Comparison of ENCODE assay signal across 9 mouse cellular contexts in genomic region chr3:96596855-96597254, GRCm38 (mm10). TPM values are rescaled to one million over a fixed set of nuclear protein-coding genes. Genes with fewer than 3 reads are reported as not detected.
DNase-seq lines count a peak whose midpoint lies in the region; ATAC-seq lines count a peak whose summit lies in the region.
"Had no signal": no experiment of that assay in that cellular context is flagged by ENCODE, and none has a peak within 500 bp of the region (broad histone marks: within the 10 kb centered on the region; RNA-seq: fewer than 3 reads in every experiment).

No protein-coding gene starts in this region.

- peaks cover 59% of the 10 kb centered on the region for H3K4me1 ChIP-seq in heart, embryonic 13.5 days
- H3K4me1 ChIP-seq in forebrain, embryonic 16.5 days (replicated peaks; ENCODE audit: control insufficient read depth, insufficient read depth, low read length) = peaks cover 55% of the 10 kb centered on the region

- WGBS in heart, embryonic 13.5 days = 0% methylated on average over 11 of the region's 12 CpGs
- 2% methylated on average over 9 of the region's 12 CpGs for WGBS in forebrain, embryonic 16.5 days
- WGBS in macrophage (ENCODE audit: missing documents) = 10% methylated on average over 6 of the region's 12 CpGs

- no peaks in the 10 kb centered on the region for H3K27me3 ChIP-seq in heart, embryonic 13.5 days (replicated peaks)
- no peaks in the 10 kb centered on the region for H3K27me3 ChIP-seq in forebrain, embryonic 16.5 days (replicated peaks; ENCODE audit: control insufficient read depth, insufficient read depth, low read length)

- H3K4me2 ChIP-seq in heart, embryonic 13.5 days = peak overlapping the region; percentile 77
- peak overlapping the region; percentile 99 for H3K4me2 ChIP-seq in forebrain, embryonic 16.5 days (ENCODE audit: low read length)

- H3K9me3 ChIP-seq in heart, embryonic 13.5 days = no peaks in the 10 kb centered on the region
- H3K9me3 ChIP-seq in forebrain, embryonic 16.5 days (ENCODE audit: control insufficient read depth, low read length) = no peaks in the 10 kb centered on the region

- peaks cover 16% of the 10 kb centered on the region; the same call in 1 of the 2 replicates for H3K79me2 ChIP-seq in macrophage (ENCODE audit: inconsistent target)

- H3K27ac ChIP-seq in heart, embryonic 13.5 days (replicated peaks) = peak overlapping the region; percentile 74
- H3K27ac ChIP-seq in forebrain, embryonic 16.5 days (ENCODE audit: low read length) = peak overlapping the region; percentile 52
- H3K27ac ChIP-seq in macrophage = no peak overlapping the region

- H3K9ac ChIP-seq in heart, embryonic 13.5 days = peak overlapping the region; percentile 84
- peak overlapping the region; percentile 75 for H3K9ac ChIP-seq in forebrain, embryonic 16.5 days (replicated peaks; ENCODE audit: low read depth, low read length)

- no peak for DNase-seq in heart, adult 18-20 months
- peak; percentile 9 for DNase-seq in Muller cell, postnatal 12 days (ENCODE audit: inconsistent ontology term)
- DNase-seq in thymus, adult 18-20 months = no peak
- DNase-seq in layer of hippocampus, adult 18-20 months (ENCODE audit: low spot score in 2 of 2) = no peak
- DNase-seq in urinary bladder, postnatal 36 days (ENCODE audit: low spot score in 2 of 2) = no peak

- H3K36me3 ChIP-seq in heart, embryonic 13.5 days = no peaks in the 10 kb centered on the region
- H3K36me3 ChIP-seq in forebrain, embryonic 16.5 days (ENCODE audit: control insufficient read depth, insufficient read depth) = no peaks in the 10 kb centered on the region
- no peaks in the 10 kb centered on the region for H3K36me3 ChIP-seq in macrophage (ENCODE audit: inconsistent target)
- H3K36me3 ChIP-seq: G1E had no signal

- no peak for ATAC-seq in heart, embryonic 13.5 days (ENCODE audit: extremely low read depth, insufficient number of reproducible peaks, low FRiP score, low TSS enrichment)
- no peak for ATAC-seq in forebrain, embryonic 16.5 days

- H3K4me3 ChIP-seq in heart, embryonic 13.5 days = peak overlapping the region; percentile 63
- H3K4me3 ChIP-seq in forebrain, embryonic 16.5 days (replicated peaks; ENCODE audit: low read length) = peak overlapping the region; percentile 52
- H3K4me3 ChIP-seq in macrophage (ENCODE audit: inconsistent target) = peak overlapping the region; percentile 6; the same call in 1 of the 2 replicates

RNA-seq across cellular contexts. Expression of gene Ankrd34a, which starts 0.4 kb away (rescaled TPM):
- 6.5 and 8.1 TPM in 2 replicates for polyA plus RNA-seq in heart, embryonic 13.5 days (2015; fragmentation: Nextera tagmentation; extraction: Ambion mirVana)
- total RNA-seq in heart, adult 18-20 months (2021) = 1 to 10 TPM in 1 of 2 experiments, under 1 TPM in 1; 0.59 to 1.4 TPM
- 16.2 and 21.9 TPM in 2 replicates for polyA plus RNA-seq in forebrain, embryonic 16.5 days (2015; fragmentation: Nextera tagmentation; extraction: Ambion mirVana)
- total RNA-seq in macrophage (2018; cell fraction: chromatin; rRNA removed) = under 1 TPM in 1 of 26 experiments, not detected in 25; 0.32 TPM
- total RNA-seq in macrophage (2018; cell fraction: cytosol; rRNA removed) = under 1 TPM in 10 of 26 experiments, not detected in 16; 0.03 to 0.22 (median 0.09) TPM
- under 1 TPM in 2 of 26 experiments, not detected in 24; 0.29 to 0.31 TPM for total RNA-seq in macrophage (2018; cell fraction: nucleus; rRNA removed)
- 0.07 to 0.15 TPM in 2 of 3 replicates, not detected in the other for polyA plus RNA-seq in macrophage (2018)
- 10 to 100 TPM; 55.7 to 56.8 TPM for total RNA-seq in layer of hippocampus, adult 18-20 months (2021)

RNA-seq across cellular contexts. Expression of gene Polr3gl, which starts 2.9 kb away (rescaled TPM):
- 33.5 and 36.1 TPM in 2 replicates for polyA plus RNA-seq in heart, embryonic 13.5 days (2015; fragmentation: Nextera tagmentation; extraction: Ambion mirVana)
- total RNA-seq in heart, adult 18-20 months (2021) = 10 to 100 TPM; 26.7 to 30.5 TPM
- 38.7 and 43.1 TPM in 2 replicates for polyA plus RNA-seq in forebrain, embryonic 16.5 days (2015; fragmentation: Nextera tagmentation; extraction: Ambion mirVana)
- 100 to 1,000 TPM in 4 of 26 experiments, 10 to 100 TPM in 22; 12.2 to 172 (median 71.1) TPM for total RNA-seq in macrophage (2018; cell fraction: chromatin; rRNA removed)
- total RNA-seq in macrophage (2018; cell fraction: cytosol; rRNA removed) = 10 to 100 TPM; 19.2 to 53.8 (median 30.2) TPM
- 10 to 100 TPM; 16.6 to 93.9 (median 44.1) TPM for total RNA-seq in macrophage (2018; cell fraction: nucleus; rRNA removed)
- polyA plus RNA-seq in macrophage (2018) = 31.8 to 127 TPM (median 41.1 TPM) in 3 replicates
- 10 to 100 TPM; 28.7 to 31.6 TPM for total RNA-seq in layer of hippocampus, adult 18-20 months (2021)

RNA-seq across cellular contexts. Expression of gene Lix1l, which starts 4.1 kb away (rescaled TPM):
- 4.6 and 5.2 TPM in 2 replicates for polyA plus RNA-seq in heart, embryonic 13.5 days (2015; fragmentation: Nextera tagmentation; extraction: Ambion mirVana)
- total RNA-seq in heart, adult 18-20 months (2021) = 10 to 100 TPM; 24.4 to 27.4 TPM
- 6.3 and 7.5 TPM in 2 replicates for polyA plus RNA-seq in forebrain, embryonic 16.5 days (2015; fragmentation: Nextera tagmentation; extraction: Ambion mirVana)
- 10 to 100 TPM in 3 of 26 experiments, 1 to 10 TPM in 21, under 1 TPM in 2; 0.50 to 15.7 (median 3.9) TPM for total RNA-seq in macrophage (2018; cell fraction: chromatin; rRNA removed)
- total RNA-seq in macrophage (2018; cell fraction: cytosol; rRNA removed) = 10 to 100 TPM in 7 of 26 experiments, 1 to 10 TPM in 19; 4.2 to 11.2 (median 7.2) TPM
- 10 to 100 TPM in 2 of 26 experiments, 1 to 10 TPM in 24; 2.0 to 12.9 (median 4.6) TPM for total RNA-seq in macrophage (2018; cell fraction: nucleus; rRNA removed)
- 7.5 to 9.5 TPM (median 8.3 TPM) in 3 replicates for polyA plus RNA-seq in macrophage (2018)
- total RNA-seq in layer of hippocampus, adult 18-20 months (2021) = 10 to 100 TPM; 30.9 to 33.0 TPM

RNA-seq across cellular contexts. Expression of gene Gm16253, which starts 20.1 kb away (rescaled TPM):
- polyA plus RNA-seq in heart, embryonic 13.5 days (2015; fragmentation: Nextera tagmentation; extraction: Ambion mirVana) = 1.6 and 1.7 TPM in 2 replicates
- 1 to 10 TPM; 1.6 to 1.9 TPM for total RNA-seq in heart, adult 18-20 months (2021)
- 1.6 and 1.8 TPM in 2 replicates for polyA plus RNA-seq in forebrain, embryonic 16.5 days (2015; fragmentation: Nextera tagmentation; extraction: Ambion mirVana)
- not detected for total RNA-seq in macrophage (2018; cell fraction: chromatin; rRNA removed)
- under 1 TPM in 8 of 26 experiments, not detected in 18; 0.19 to 0.52 (median 0.36) TPM for total RNA-seq in macrophage (2018; cell fraction: cytosol; rRNA removed)
- total RNA-seq in macrophage (2018; cell fraction: nucleus; rRNA removed) = not detected
- not detected in 3 replicates for polyA plus RNA-seq in macrophage (2018)
- total RNA-seq in layer of hippocampus, adult 18-20 months (2021) = not detected
- total RNA-seq: G1E had no signal
- polyA plus RNA-seq: G1E had no signal

RNA-seq across cellular contexts. Expression of gene Rbm8a, which starts 32.9 kb away (rescaled TPM):
- 80.7 and 84.5 TPM in 2 replicates for polyA plus RNA-seq in heart, embryonic 13.5 days (2015; fragmentation: Nextera tagmentation; extraction: Ambion mirVana)
- total RNA-seq in heart, adult 18-20 months (2021) = 10 to 100 TPM; 36.5 to 37.2 TPM
- 123 and 132 TPM in 2 replicates for polyA plus RNA-seq in forebrain, embryonic 16.5 days (2015; fragmentation: Nextera tagmentation; extraction: Ambion mirVana)
- total RNA-seq in macrophage (2018; cell fraction: chromatin; rRNA removed) = 10 to 100 TPM; 18.1 to 54.0 (median 37.5) TPM
- total RNA-seq in macrophage (2018; cell fraction: cytosol; rRNA removed) = 10 to 100 TPM; 27.5 to 47.8 (median 37.7) TPM
- 10 to 100 TPM; 18.8 to 46.3 (median 32.6) TPM for total RNA-seq in macrophage (2018; cell fraction: nucleus; rRNA removed)
- polyA plus RNA-seq in macrophage (2018) = 28.6 to 43.9 TPM (median 42.7 TPM) in 3 replicates
- total RNA-seq in layer of hippocampus, adult 18-20 months (2021) = 10 to 100 TPM; 48.7 to 52.2 TPM

Comparison
In these comparisons a context has a peak if more than half of its experiments do, and no peak if none do; other contexts are left out.
1. H3K4me3 ChIP-seq: peak in every context shown above with its lines; median percentile 63 in heart, embryonic 13.5 days; 52 in forebrain, embryonic 16.5 days; 6 in macrophage.